Mouse (Mus musculus): ENCODE measurements around the gene Elp5. TPM values are rescaled to one million over a fixed set of nuclear protein-coding genes. Genes with fewer than 3 reads are reported as not detected.
A peak's percentile ranks its signal among the peaks of the same experiment; 100 is the strongest.

Gene Elp5
- total and polyA plus RNA-seq, 3 experiments: 39.0 to 61.6 (median 42.2) TPM

- H3K36me3 ChIP-seq (ENCODE audit: control insufficient read depth, insufficient read depth, low read length): peaks cover 7% of the 10 kb centered on the region
- H3K27me3 ChIP-seq (ENCODE audit: control insufficient read depth, insufficient read depth, low read length): no peaks in the 10 kb centered on the region
- no peak overlapping the region for H3K9ac ChIP-seq (ENCODE audit: low read depth, low read length)
- H3K79me2 ChIP-seq (replicated peaks; ENCODE audit: control insufficient read depth, insufficient read depth, low read length): peaks cover 5% of the 10 kb centered on the region
- intact Hi-C loops (cut with DNase I): loop anchor here (10.0 kb wide), 1 partner anchor 584 kb away; the partner anchor contains the start of gene Kdm6b
- no peak for TF ChIP-seq POLR2A (IDR thresholded peaks at IDR 0.05; ENCODE audit: insufficient read depth, low read depth, low read length)
- TF ChIP-seq EP300 (IDR thresholded peaks at IDR 0.05; ENCODE audit: insufficient read depth, low read depth, low read length): no peak
- TF ChIP-seq CTCF (IDR thresholded peaks at IDR 0.05): peak; percentile 37
- H3K4me1 ChIP-seq (ENCODE audit: control insufficient read depth, insufficient read depth, low read length): peaks cover 1% of the 10 kb centered on the region
- no peak overlapping the region for H3K27ac ChIP-seq
- no peak overlapping the region for H3K4me3 ChIP-seq
- no peak for DNase-seq
- WGBS: 87% methylated on average over 27 of the region's 27 CpGs
Observed at GRCm38 (mm10) chr11:69998567-69999491, 16.5 kb upstream of the Elp5 start.

GRCm38 (mm10) chr11:69997070-69997509 lies 14.8 kb upstream of the Elp5 start:
- Histone ChIP-seq H3K9ac (ENCODE audit: low read depth, low read length) (peak overlapping the region; percentile 91), H3K27me3 (ENCODE audit: control insufficient read depth, insufficient read depth, low read length) (no peaks in the 10 kb centered on the region), H3K4me3 (peak overlapping the region; percentile 98), H3K4me1 (ENCODE audit: control insufficient read depth, insufficient read depth, low read length) (peaks cover 5% of the 10 kb centered on the region), H3K36me3 (ENCODE audit: control insufficient read depth, insufficient read depth, low read length) (peaks cover 15% of the 10 kb centered on the region), H3K79me2 (replicated peaks; ENCODE audit: control insufficient read depth, insufficient read depth, low read length) (peaks cover 3% of the 10 kb centered on the region), H3K27ac (peak overlapping the region; percentile 97)
- intact Hi-C loops (cut with DNase I): loop anchor here (10.0 kb wide), 1 partner anchor 582 kb away; the partner anchor contains the start of gene Kdm6b
- WGBS: 1% methylated on average over 29 of the region's 44 CpGs
- peak; percentile 94 for DNase-seq
- TF ChIP-seq EP300 (IDR thresholded peaks at IDR 0.05; ENCODE audit: insufficient read depth, low read depth, low read length) (no peak), POLR2A (IDR thresholded peaks at IDR 0.05; ENCODE audit: insufficient read depth, low read depth, low read length) (peak; percentile 64; the same call in 1 of the 2 replicates)

- peaks cover 1% of the 10 kb centered on the region for H3K79me2 ChIP-seq (replicated peaks; ENCODE audit: control insufficient read depth, insufficient read depth, low read length)
- H3K27me3 ChIP-seq (ENCODE audit: control insufficient read depth, insufficient read depth, low read length): no peaks in the 10 kb centered on the region
- peak overlapping the region; percentile 97 for H3K27ac ChIP-seq
- intact Hi-C loops (cut with DNase I): loop anchor here (10.0 kb wide), 1 partner anchor 582 kb away; the partner anchor contains the start of gene Kdm6b
- peaks cover 15% of the 10 kb centered on the region for H3K36me3 ChIP-seq (ENCODE audit: control insufficient read depth, insufficient read depth, low read length)
- WGBS: 2% methylated on average over 65 of the region's 66 CpGs
- no peak for TF ChIP-seq EP300 (IDR thresholded peaks at IDR 0.05; ENCODE audit: insufficient read depth, low read depth, low read length)
- no peak for TF ChIP-seq POLR2A (IDR thresholded peaks at IDR 0.05; ENCODE audit: insufficient read depth, low read depth, low read length)
- TF ChIP-seq CTCF (IDR thresholded peaks at IDR 0.05): no peak
- H3K9ac ChIP-seq (ENCODE audit: low read depth, low read length): peak overlapping the region; percentile 91
- H3K4me1 ChIP-seq (ENCODE audit: control insufficient read depth, insufficient read depth, low read length): peaks cover 5% of the 10 kb centered on the region
- peak in 1 of 2 experiments; percentile 52 for DNase-seq
- H3K4me3 ChIP-seq: peak overlapping the region; percentile 98
Observed at GRCm38 (mm10) chr11:69996161-69997061, 14.1 kb upstream of the Elp5 start.

- Histone ChIP-seq H3K27me3 (ENCODE audit: control insufficient read depth, insufficient read depth, low read length) (no peaks in the 10 kb centered on the region), H3K36me3 (ENCODE audit: control insufficient read depth, insufficient read depth, low read length) (peaks cover 16% of the 10 kb centered on the region), H3K9ac (ENCODE audit: low read depth, low read length) (peak within 1 kb of the TSS; percentile 91), H3K4me1 (ENCODE audit: control insufficient read depth, insufficient read depth, low read length) (peaks cover 3% of the 10 kb centered on the region), H3K4me3 (peak within 1 kb of the TSS; percentile 98), H3K79me2 (replicated peaks; ENCODE audit: control insufficient read depth, insufficient read depth, low read length) (peaks cover 1% of the 10 kb centered on the region), H3K27ac (peak within 1 kb of the TSS; percentile 97)
- peak; percentile 96 to 99 for DNase-seq
- WGBS: 2% methylated on average over 33 of the region's 36 CpGs
- TF ChIP-seq CTCF (IDR thresholded peaks at IDR 0.05) (peak; percentile 74), EP300 (IDR thresholded peaks at IDR 0.05; ENCODE audit: insufficient read depth, low read depth, low read length) (peak; percentile 95), POLR2A (IDR thresholded peaks at IDR 0.05; ENCODE audit: insufficient read depth, low read depth, low read length) (peak; percentile 65)
- intact Hi-C loops (cut with DNase I): loop anchor here (2.0 to 10.0 kb wide), 2 partner anchors 15 to 581 kb away; partner anchors contain the start of genes Ctdnep1 and Kdm6b
Observed at GRCm38 (mm10) chr11:69995391-69995960, 13.2 kb upstream of the Elp5 start, which contains the start of gene Phf23. Gene Phf23, plus strand, starts transcription at chr11:69995777.
